Mouse (Mus musculus) limb, embryonic 12.5 days (tissue): Measurements from ENCODE around the gene Polr3a. TPM values are rescaled to one million over a fixed set of nuclear protein-coding genes. Genes with fewer than 3 reads are reported as not detected.
A peak's percentile ranks its signal among the peaks of the same experiment; 100 is the strongest.

Experiments
- ATAC-seq: fragments of 200-750 bp; cut with Nextera tagmentation; 2 replicates; pipeline ENCODE4 v1.8.0; 2017; ENCODE audit warnings: low read depth, moderate TSS enrichment; ENCODE audit not compliant: insufficient number of reproducible peaks, insufficient read depth, low FRiP score, low TSS enrichment
- H3K27ac ChIP-seq: fragments of 300-500 bp; sonication (generic); 2 replicates; pipeline ENCODE4 v1.5.1; 2016; ENCODE audit warnings: mild to moderate bottlenecking, moderate library complexity
- H3K27me3 ChIP-seq: fragments of 300-500 bp; sonication (generic); 2 replicates; pipeline ENCODE4 v1.6.1; 2016; ENCODE audit warnings: mild to moderate bottlenecking, moderate library complexity
- H3K36me3 ChIP-seq: fragments of 300-500 bp; sonication (generic); 2 replicates; pipeline ENCODE4 v1.6.1; 2016; ENCODE audit warnings: mild to moderate bottlenecking, moderate library complexity
- H3K4me1 ChIP-seq: fragments of 300-500 bp; sonication (generic); replicated peaks from 2 replicates; pipeline ENCODE4 v1.6.1; 2016
- H3K4me2 ChIP-seq: fragments of 300-500 bp; sonication (generic); 2 replicates; pipeline ENCODE4 v1.6.1; 2016; ENCODE audit warnings: mild to moderate bottlenecking, moderate library complexity
- H3K4me3 ChIP-seq: fragments of 300-500 bp; sonication (generic); replicated peaks from 2 replicates; pipeline ENCODE4 v1.5.1; 2016; ENCODE audit warnings: mild to moderate bottlenecking
- H3K9ac ChIP-seq: fragments of 300-500 bp; sonication (generic); replicated peaks from 2 replicates; pipeline ENCODE4 v1.6.1; 2016; ENCODE audit warnings: mild to moderate bottlenecking, moderate library complexity
- H3K9me3 ChIP-seq: fragments of 300-500 bp; sonication (generic); 2 replicates; pipeline ENCODE4 v1.6.1; 2016; ENCODE audit warnings: mild to moderate bottlenecking, moderate library complexity
- WGBS: fragments of 180-500 bp; shearing (Covaris S2); methylation state at CpG from one replicate; pipeline ENCODE4 v1.1.7; 2016; 5-methylcytosine and 5-hydroxymethylcytosine counted together
- polyA plus RNA-seq: library from polyadenylated mRNA; unstranded; fragments of >200 nt; fragmentation: Nextera tagmentation; extraction: Ambion mirVana; gene quantifications from 2 replicates; pipeline ENCODE4 v1.2.1, GENCODE M21; 2016

Gene Polr3a
- polyA plus RNA-seq, 1 experiment from 2014 or later: 22.4 TPM

DNA sequence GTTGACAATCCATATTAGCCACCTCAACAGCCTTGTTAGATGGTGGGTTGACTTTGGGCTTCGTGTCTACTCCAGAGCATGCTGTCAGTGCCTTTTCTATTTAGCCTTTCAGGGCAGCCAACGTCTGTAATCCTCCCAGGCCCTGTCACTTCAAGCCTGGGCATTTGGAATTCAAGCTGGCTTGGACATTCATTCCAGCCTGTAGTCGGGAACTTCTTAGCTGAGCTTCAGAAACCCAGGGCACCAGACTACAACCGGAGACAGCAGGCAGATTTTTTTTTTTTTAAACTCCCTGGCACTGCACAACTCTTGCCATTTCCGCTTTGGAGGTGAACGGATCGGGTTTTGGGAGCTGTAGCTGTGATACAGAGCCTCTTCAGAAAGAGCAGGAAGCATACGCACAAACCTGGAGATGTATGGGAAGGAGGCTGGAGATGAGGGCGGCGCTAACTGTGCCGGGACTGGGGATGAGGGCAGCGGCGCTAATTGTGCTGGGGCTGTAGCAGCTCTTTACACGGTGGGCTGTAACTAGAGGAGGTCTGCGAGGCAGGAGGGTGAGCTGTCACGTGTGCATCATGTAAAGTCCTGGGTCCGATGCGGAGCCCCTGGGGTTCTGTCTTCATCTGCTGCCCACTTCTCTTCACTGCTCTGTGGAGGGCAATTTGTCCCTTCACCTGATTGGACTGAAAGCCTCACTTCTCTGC, 21.4 kb upstream of the Polr3a start:
- no peaks in the 10 kb centered on the region for H3K27me3 ChIP-seq
- H3K9ac ChIP-seq: 0 out of 2 replicates have a peak overlapping the region, but pooled peaks have one; percentile 34
- peaks cover 22% of the 10 kb centered on the region for H3K4me1 ChIP-seq
- H3K4me2 ChIP-seq: peak overlapping the region; percentile 49
- 0 out of 2 replicates have a peak, but pooled peaks have one; percentile 52 for ATAC-seq
- WGBS: 20% methylated on average over 18 of the region's 18 CpGs
- H3K36me3 ChIP-seq: no peaks in the 10 kb centered on the region
- H3K4me3 ChIP-seq: peak overlapping the region; percentile 13; the same call in 1 of the 2 replicates
- H3K9me3 ChIP-seq: peaks cover 11% of the 10 kb centered on the region; the same call in 1 of the 2 replicates
- H3K27ac ChIP-seq: no peak overlapping the region

DNA sequence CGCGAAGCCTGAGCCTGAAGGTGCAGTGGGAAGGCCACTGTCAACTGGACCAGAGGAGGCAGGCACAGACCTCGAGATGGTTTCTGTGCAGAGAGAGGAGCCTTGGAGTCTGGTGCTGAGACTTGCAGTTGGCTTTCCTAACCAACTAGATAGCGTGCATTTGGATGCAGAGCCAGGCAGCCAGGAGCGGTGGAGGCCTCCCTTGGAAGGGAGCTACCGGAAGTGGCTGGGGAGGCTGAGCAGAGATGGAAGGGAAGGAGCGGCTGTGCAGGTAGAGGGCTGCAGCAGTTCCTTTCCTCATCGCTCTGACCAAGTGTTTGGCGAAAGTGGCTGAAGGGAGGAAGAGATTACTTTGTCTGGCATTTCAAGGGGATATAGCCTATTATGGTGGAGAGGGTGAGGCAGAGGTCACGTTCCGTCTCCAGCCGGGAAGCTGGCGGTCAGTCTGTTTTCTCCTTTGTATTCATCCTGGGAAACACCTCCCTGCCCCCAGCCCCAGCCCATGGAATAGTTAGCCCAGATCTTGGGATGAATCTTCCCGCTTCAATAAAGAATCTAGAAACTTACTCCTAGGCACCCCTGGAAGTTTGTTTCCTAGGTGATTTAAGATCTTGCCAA, 20.7 kb upstream of the Polr3a start:
- H3K9me3 ChIP-seq: peaks cover 11% of the 10 kb centered on the region; the same call in 1 of the 2 replicates
- ATAC-seq: no peak
- H3K27ac ChIP-seq: no peak overlapping the region
- H3K9ac ChIP-seq: 0 out of 2 replicates have a peak overlapping the region, but pooled peaks have one; percentile 23
- H3K4me3 ChIP-seq: no peak overlapping the region
- no peaks in the 10 kb centered on the region for H3K27me3 ChIP-seq
- 36% methylated on average over 14 of the region's 14 CpGs for WGBS
- no peaks in the 10 kb centered on the region for H3K36me3 ChIP-seq
- H3K4me1 ChIP-seq: peaks cover 22% of the 10 kb centered on the region
- peak overlapping the region; percentile 2; the same call in 1 of the 2 replicates for H3K4me2 ChIP-seq

DNA sequence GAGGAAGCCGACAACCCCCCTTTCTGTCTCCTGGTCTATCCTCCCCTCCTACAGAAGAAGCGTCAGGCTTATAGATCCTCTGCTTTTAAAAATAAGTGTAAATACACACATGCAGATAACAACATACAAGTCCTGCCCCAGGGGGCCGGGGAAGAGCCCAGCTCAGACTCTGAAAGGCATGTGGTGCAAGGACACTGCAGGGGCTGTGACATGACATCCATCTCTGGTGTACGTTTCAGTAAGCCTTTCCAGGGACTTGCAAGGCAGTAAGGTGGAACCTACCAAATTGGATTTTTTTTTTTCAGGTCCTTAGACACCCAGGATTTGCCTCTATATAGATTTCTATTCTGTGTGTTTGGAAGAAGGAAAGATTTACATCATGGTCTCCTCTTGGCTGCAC, 14.4 kb upstream of the Polr3a start:
- no peaks in the 10 kb centered on the region for H3K27me3 ChIP-seq
- H3K36me3 ChIP-seq: peaks cover 34% of the 10 kb centered on the region
- ATAC-seq: no peak
- peaks cover 7% of the 10 kb centered on the region for H3K4me1 ChIP-seq
- peak overlapping the region; percentile 32 for H3K9ac ChIP-seq
- H3K27ac ChIP-seq: peak overlapping the region; percentile 75
- 0 out of 2 replicates have a peak, but pooled peaks cover 3% of the 10 kb centered on the region for H3K9me3 ChIP-seq
- no peak overlapping the region for H3K4me3 ChIP-seq
- 0 out of 2 replicates have a peak overlapping the region, but pooled peaks have one; percentile 37 for H3K4me2 ChIP-seq
- 78% methylated on average over 4 of the region's 4 CpGs for WGBS

DNA sequence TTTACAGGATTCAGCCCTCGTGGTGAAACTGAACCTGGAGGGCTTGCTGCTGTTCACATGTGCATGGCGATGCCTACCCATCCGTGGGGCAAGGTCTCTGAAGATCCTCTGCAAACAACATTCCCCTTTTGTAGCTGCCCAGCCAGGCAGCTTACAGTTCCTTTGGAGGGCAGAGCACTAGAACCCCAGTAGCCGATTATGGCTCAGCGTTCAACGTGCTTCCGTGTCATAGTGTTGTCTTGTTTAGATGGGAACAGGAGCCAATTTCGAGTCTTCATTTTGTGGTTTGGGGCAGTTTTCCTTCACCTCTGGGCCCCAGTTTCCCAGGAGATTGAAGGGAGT, 14.0 kb upstream of the Polr3a start:
- no peak for ATAC-seq
- Histone ChIP-seq H3K4me1 (peaks cover 7% of the 10 kb centered on the region), H3K9ac (peak overlapping the region; percentile 32), H3K9me3 (0 out of 2 replicates have a peak, but pooled peaks cover 3% of the 10 kb centered on the region), H3K4me2 (peak overlapping the region; percentile 37), H3K27me3 (no peaks in the 10 kb centered on the region), H3K4me3 (no peak overlapping the region; the same call in 1 of the 2 replicates), H3K36me3 (peaks cover 39% of the 10 kb centered on the region), H3K27ac (peak overlapping the region; percentile 75)
- WGBS: 24% methylated on average over 8 of the region's 8 CpGs

DNA sequence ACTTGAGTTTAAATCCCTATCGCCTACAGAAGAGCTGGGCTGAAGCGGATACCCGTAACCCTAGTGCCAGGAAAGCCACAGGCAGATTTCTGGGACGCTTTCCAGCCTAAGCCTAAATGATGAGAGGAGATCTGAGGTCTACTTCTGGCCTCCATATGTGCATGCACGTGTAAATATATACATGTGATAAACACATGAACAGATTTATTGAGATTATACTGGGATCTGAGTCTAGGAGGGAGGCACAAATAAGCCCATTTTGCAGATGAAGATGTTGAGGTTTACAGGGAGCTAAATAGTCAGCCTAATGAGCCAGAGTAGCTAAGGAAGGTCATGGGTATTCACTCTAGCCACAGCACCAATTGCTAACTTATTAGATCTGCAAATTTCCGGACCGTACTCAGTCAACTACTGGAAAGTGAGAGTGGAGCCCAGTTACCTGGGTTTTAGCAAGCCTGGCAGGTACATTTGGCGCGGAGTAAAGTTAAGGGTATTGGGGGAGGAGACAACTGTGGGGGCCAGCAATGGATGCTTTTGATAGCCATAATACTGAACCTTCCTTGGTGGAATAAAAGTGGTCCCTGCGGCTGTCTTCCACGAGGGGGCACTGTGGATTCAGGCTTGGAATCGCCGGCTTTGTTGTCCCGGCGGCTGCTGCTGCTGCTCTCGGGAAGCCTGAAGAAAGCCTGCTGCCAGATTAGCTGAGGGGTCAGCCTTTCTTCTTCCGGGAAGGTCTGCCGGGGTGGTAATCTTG, 13.4 kb upstream of the Polr3a start:
- Histone ChIP-seq H3K27ac (peak overlapping the region; percentile 75), H3K9me3 (0 out of 2 replicates have a peak, but pooled peaks cover 3% of the 10 kb centered on the region), H3K4me1 (peaks cover 7% of the 10 kb centered on the region), H3K27me3 (no peaks in the 10 kb centered on the region), H3K9ac (peak overlapping the region; percentile 32), H3K4me3 (no peak overlapping the region; the same call in 1 of the 2 replicates), H3K36me3 (peaks cover 44% of the 10 kb centered on the region), H3K4me2 (peak overlapping the region; percentile 37)
- WGBS: 17% methylated on average over 18 of the region's 18 CpGs
- ATAC-seq: peak; percentile 61

DNA sequence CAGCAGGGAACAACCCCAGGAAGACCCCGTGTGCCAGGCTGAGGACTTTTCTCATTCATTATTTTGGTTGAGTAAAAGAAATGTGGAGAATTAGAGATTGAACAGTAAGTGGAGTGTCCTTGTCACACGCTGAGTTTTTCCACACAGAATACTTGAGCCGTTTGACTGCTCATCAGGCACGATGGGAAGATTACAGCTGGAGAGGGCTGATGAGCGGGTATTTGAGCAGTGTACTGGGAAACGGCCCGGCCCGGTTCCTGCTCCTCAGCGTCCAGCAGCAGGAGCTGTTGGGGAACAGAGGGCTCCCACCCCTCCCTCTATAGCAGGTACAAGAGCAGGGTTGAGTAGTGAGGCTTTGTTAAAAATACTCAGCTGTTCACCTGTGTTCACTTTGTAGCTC, 12.6 kb upstream of the Polr3a start:
- H3K9ac ChIP-seq: no peak overlapping the region
- ATAC-seq: peak; percentile 12; the same call in 1 of the 2 replicates
- H3K27me3 ChIP-seq: no peaks in the 10 kb centered on the region
- no peak overlapping the region for H3K4me2 ChIP-seq
- no peak overlapping the region for H3K4me3 ChIP-seq
- WGBS: 38% methylated on average over 9 of the region's 9 CpGs
- 0 out of 2 replicates have a peak, but pooled peaks cover 3% of the 10 kb centered on the region for H3K9me3 ChIP-seq
- peaks cover 7% of the 10 kb centered on the region for H3K4me1 ChIP-seq
- peak overlapping the region; percentile 60 for H3K27ac ChIP-seq
- peaks cover 51% of the 10 kb centered on the region for H3K36me3 ChIP-seq

DNA sequence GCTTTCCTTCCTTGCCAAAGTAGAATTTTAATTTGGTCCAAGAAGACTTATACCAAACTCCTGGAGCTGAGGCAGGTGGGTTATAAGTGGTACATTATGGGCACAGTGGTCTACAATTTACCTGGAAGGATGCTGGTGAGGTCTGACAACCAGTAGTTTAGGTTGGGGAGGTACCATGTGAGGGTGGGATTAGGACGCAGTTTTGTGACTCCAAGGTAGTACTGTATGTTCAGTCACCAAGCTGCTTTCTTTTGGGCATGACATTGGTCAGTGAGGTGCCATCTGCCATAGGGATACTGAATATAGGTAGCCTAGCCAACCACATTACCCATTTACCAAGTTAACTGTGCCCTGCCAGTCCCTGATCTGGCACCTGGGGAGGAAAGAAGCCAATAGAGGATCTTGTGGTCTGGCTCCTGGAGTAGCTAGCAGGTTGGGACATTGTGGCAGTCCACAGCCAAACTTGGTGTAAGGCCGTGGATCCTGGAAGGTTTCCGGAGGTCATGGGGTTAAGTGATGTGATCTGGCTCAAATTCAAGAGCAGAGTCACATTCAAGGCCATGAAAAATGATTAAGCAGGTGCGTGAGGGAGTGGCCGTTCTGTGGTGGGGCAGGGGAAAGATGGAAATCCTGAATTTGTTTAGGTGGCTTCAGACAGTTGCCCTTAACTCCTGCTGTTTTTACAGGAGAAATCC, 11.8 kb upstream of the Polr3a start:
- Histone ChIP-seq H3K4me1 (peaks cover 15% of the 10 kb centered on the region), H3K36me3 (peaks cover 59% of the 10 kb centered on the region), H3K9ac (no peak overlapping the region), H3K27ac (peak overlapping the region; percentile 60; the same call in 1 of the 2 replicates), H3K4me2 (no peak overlapping the region), H3K4me3 (no peak overlapping the region), H3K27me3 (no peaks in the 10 kb centered on the region), H3K9me3 (0 out of 2 replicates have a peak, but pooled peaks cover 2% of the 10 kb centered on the region)
- 68% methylated on average over 5 of the region's 5 CpGs for WGBS
- ATAC-seq: no peak

DNA sequence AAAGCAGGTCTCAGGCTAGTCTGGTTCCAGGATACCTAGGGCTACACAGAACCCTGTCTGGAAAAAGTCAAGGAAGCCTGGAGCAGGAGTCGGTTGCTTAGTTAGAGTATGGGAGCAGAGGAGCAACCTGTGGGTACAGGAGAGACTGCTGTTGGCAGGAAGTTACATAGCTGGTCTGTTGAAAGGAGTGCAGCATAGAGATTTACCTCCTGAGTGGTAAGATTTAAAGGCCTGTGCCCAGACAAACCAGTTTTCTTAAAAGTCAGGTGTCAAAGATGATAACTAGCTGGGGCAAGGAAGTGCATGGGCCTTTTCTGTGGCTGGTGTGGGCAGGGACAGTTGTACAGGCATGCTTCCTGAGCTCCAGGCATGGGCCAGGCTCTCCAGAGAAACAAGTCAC, 10.6 kb upstream of the Polr3a start:
- Histone ChIP-seq H3K9ac (no peak overlapping the region), H3K36me3 (peaks cover 72% of the 10 kb centered on the region), H3K4me2 (no peak overlapping the region), H3K4me3 (no peak overlapping the region), H3K9me3 (no peaks in the 10 kb centered on the region), H3K27ac (no peak overlapping the region), H3K4me1 (peaks cover 28% of the 10 kb centered on the region), H3K27me3 (no peaks in the 10 kb centered on the region)
- WGBS: 89% methylated on average over 1 of the region's 1 CpGs
- no peak for ATAC-seq

DNA sequence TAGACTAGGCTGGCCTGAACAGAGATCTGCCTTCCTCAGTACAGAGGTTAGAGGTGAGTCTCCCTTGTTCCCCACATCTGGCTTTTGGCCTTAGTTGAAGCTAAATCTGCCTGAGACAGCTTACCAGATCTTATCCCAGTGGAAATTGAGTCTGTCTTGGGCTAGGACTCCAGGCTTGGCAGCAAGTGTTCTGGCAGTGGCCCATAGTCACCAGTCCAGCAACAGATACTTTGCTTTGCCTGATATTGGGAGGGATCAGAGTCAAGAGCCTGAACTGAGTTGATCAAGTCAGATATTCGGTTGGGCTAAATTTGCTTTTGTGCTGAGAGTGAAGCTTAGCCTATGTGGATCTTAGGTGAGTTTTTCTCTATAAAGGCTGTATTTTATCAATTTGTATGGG, 9.6 kb upstream of the Polr3a start:
- WGBS: 84% methylated on average over 1 of the region's 1 CpGs
- Histone ChIP-seq H3K9ac (no peak overlapping the region), H3K27me3 (no peaks in the 10 kb centered on the region), H3K9me3 (no peaks in the 10 kb centered on the region), H3K4me1 (peaks cover 37% of the 10 kb centered on the region), H3K36me3 (peaks cover 78% of the 10 kb centered on the region), H3K4me2 (no peak overlapping the region), H3K4me3 (no peak overlapping the region), H3K27ac (no peak overlapping the region)
- ATAC-seq: no peak

DNA sequence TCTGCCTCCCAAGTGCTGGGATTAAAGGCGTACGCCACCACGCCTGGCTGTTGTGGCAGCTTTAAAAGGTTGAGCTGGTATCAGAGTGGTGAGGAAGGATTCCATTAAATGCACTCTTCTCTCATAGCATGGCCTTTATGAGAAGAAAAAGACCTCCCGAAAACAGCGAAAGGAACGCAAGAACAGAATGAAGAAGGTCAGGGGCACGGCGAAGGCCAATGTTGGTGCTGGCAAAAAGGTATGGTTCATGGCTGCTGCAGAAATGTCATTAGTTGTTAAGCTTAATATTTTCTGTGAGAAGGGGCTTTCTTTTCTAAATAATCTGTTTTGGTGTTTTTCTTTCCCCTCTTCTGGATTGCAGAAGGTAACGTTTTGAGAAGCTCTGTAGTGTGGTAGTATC, 6.4 kb upstream of the Polr3a start:
- no peak for ATAC-seq
- no peak overlapping the region; the same call in 1 of the 2 replicates for H3K9ac ChIP-seq

More for the DNA sequence above, 6.4 kb upstream of the Polr3a start:
- no peak overlapping the region for H3K27ac ChIP-seq
- peaks cover 32% of the 10 kb centered on the region for H3K4me1 ChIP-seq
- peak overlapping the region; percentile 17; the same call in 1 of the 2 replicates for H3K4me2 ChIP-seq
- peaks cover 63% of the 10 kb centered on the region for H3K36me3 ChIP-seq
- no peaks in the 10 kb centered on the region for H3K9me3 ChIP-seq
- no peak overlapping the region for H3K4me3 ChIP-seq
- H3K27me3 ChIP-seq: no peaks in the 10 kb centered on the region
- 91% methylated on average over 9 of the region's 9 CpGs for WGBS
